Mouse (Mus musculus): ENCODE measurements around the gene Cacna1e.

DNA sequence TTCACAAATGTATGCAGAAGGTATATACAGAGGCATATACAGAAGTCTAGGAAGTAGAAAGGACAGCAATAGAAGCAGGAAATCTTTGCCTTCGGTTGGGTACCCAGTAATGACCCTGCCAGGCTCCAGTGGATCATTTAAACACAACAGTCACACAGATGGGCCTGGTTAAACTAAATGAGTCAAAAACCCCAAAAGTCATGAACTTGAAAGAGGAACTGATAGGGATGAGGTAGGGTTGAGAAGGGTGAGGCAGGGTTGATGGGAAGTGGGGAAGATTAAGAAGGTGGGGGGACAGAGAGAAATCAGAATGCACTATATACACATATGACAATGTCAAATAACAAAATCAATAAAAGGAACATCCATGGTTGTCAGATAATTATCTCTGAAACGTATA lies 347.5 kb downstream of the Cacna1e start:
- TF ChIP-seq POLR2A (IDR thresholded peaks at IDR 0.05; ENCODE audit: borderline replicate concordance, extremely low read depth, insufficient read depth, insufficient read length, poor library complexity, severe bottlenecking) (no peak), CTCF (IDR thresholded peaks at IDR 0.05; ENCODE audit: borderline replicate concordance, extremely low read depth, insufficient read depth, insufficient read length) (no peak)

Data from brain, embryonic 14.5 days (tissue).